Mouse (Mus musculus) heart, adult 8-10 months (tissue): ENCODE results near the gene 6030458C11Rik. TPM values are rescaled to one million over a fixed set of nuclear protein-coding genes. Genes with fewer than 3 reads are reported as not detected.
"Not testable (repeated sequence)": the region's sequence is repeated elsewhere in the genome, so short reads cannot be mapped to it uniquely, and the experiment has no call there.

Experiments used
- DNase-seq: peaks from one replicate; pipeline ENCODE4 v3.0.0; 2022; ENCODE audit warnings: low spot score
- total RNA-seq, 4 experiments: library from RNA; stranded (reverse); gene quantifications; 2 replicates each; pipeline ENCODE4 v1.2.4; 2022

6030458C11Rik gene
- total RNA-seq, 4 experiments from 2014 or later: 13.7 to 15.1 (median 14.3) TPM

- DNase-seq: no peak
Measured at GRCm38 (mm10) chr15:12822416-12823395, 1.7 kb downstream of the 6030458C11Rik start.

GRCm38 (mm10) chr15:12817592-12817991 lies 6.9 kb downstream of the 6030458C11Rik start:
- DNase-seq: no peak

- DNase-seq: no peak
Measured at GRCm38 (mm10) chr15:12812646-12813045, 11.8 kb downstream of the 6030458C11Rik start.

GRCm38 (mm10) chr15:12809305-12809704 lies 15.1 kb downstream of the 6030458C11Rik start:
- DNase-seq: no peak

GRCm38 (mm10) chr15:12807088-12807487 lies 17.4 kb downstream of the 6030458C11Rik start:
- DNase-seq: no peak

GRCm38 (mm10) chr15:12805071-12805470 lies 19.4 kb downstream of the 6030458C11Rik start:
- no peak for DNase-seq

GRCm38 (mm10) chr15:12801142-12801506 lies 23.3 kb downstream of the 6030458C11Rik start:
- not testable (repeated sequence) for DNase-seq

- DNase-seq: no peak
Measured at GRCm38 (mm10) chr15:12800405-12801141, 23.9 kb downstream of the 6030458C11Rik start.

- no peak for DNase-seq
Measured at GRCm38 (mm10) chr15:12798043-12798442, 26.4 kb downstream of the 6030458C11Rik start.

GRCm38 (mm10) chr15:12795909-12796470 lies 28.5 kb downstream of the 6030458C11Rik start:
- no peak for DNase-seq

- DNase-seq: peak; percentile 68
Measured at GRCm38 (mm10) chr15:12795457-12795894, 29.0 kb downstream of the 6030458C11Rik start.

- DNase-seq: no peak
Measured at GRCm38 (mm10) chr15:12794311-12794710, 30.1 kb downstream of the 6030458C11Rik start.

- DNase-seq: no peak
Measured at GRCm38 (mm10) chr15:12789406-12789867, 35.0 kb downstream of the 6030458C11Rik start.

- DNase-seq: no peak
Measured at GRCm38 (mm10) chr15:12788536-12788935, 35.9 kb downstream of the 6030458C11Rik start.

GRCm38 (mm10) chr15:12781729-12782326 lies 42.6 kb downstream of the 6030458C11Rik start:
- no peak for DNase-seq

GRCm38 (mm10) chr15:12781296-12781695 lies 43.2 kb downstream of the 6030458C11Rik start:
- DNase-seq: no peak

- DNase-seq: no peak
Measured at GRCm38 (mm10) chr15:12774149-12774753, 50.2 kb downstream of the 6030458C11Rik start.

GRCm38 (mm10) chr15:12770958-12771357 lies 53.5 kb downstream of the 6030458C11Rik start:
- DNase-seq: no peak

GRCm38 (mm10) chr15:12766848-12767247 lies 57.6 kb downstream of the 6030458C11Rik start:
- no peak for DNase-seq

GRCm38 (mm10) chr15:12763147-12763546 lies 61.3 kb downstream of the 6030458C11Rik start:
- DNase-seq: no peak
